Mouse (Mus musculus) embryonic facial prominence, embryonic 14.5 days (tissue): ENCODE measurements at regions not wholly inside any gene's neighbourhood (a gene's known extent, or its start where the extent isn't known, plus 50 kb on each side); places are given as distances from the start of the nearest gene placed in this dataset.

Experiments used
- ATAC-seq: fragments of 200-750 bp; cut with Nextera tagmentation; 2 replicates; pipeline ENCODE4 v1.8.0; 2017; ENCODE audit warnings: low read depth, moderate number of reproducible peaks, moderate TSS enrichment
- DNase-seq: peaks from one replicate; pipeline ENCODE4 v3.0.0-alpha.2; 2015; ENCODE audit warnings: low spot score
- H3K27ac ChIP-seq: fragments of 300-500 bp; sonication (generic); replicated peaks from 2 replicates; pipeline ENCODE4 v1.5.1; 2014; ENCODE audit warnings: low read depth, mild to moderate bottlenecking, low read length, moderate library complexity
- H3K27me3 ChIP-seq: fragments of 300-500 bp; sonication (generic); replicated peaks from 2 replicates; pipeline ENCODE4 v1.6.1; 2014; ENCODE audit warnings: low read length; ENCODE audit not compliant: control insufficient read depth, insufficient read depth
- H3K36me3 ChIP-seq: fragments of 300-500 bp; sonication (generic); 2 replicates; pipeline ENCODE4 v1.6.1; 2014; ENCODE audit warnings: low read length, mixed read lengths; ENCODE audit not compliant: control insufficient read depth, insufficient read depth
- H3K4me1 ChIP-seq: fragments of 300-500 bp; sonication (generic); 2 replicates; pipeline ENCODE4 v1.6.1; 2014; ENCODE audit warnings: antibody characterized with exemption, low read length; ENCODE audit not compliant: control insufficient read depth, insufficient read depth
- H3K4me2 ChIP-seq: fragments of 300-500 bp; sonication (generic); 2 replicates; pipeline ENCODE4 v1.6.1; 2014; ENCODE audit warnings: low read depth, mild to moderate bottlenecking, low read length, moderate library complexity, mixed read lengths
- H3K4me3 ChIP-seq: fragments of 300-500 bp; sonication (generic); 2 replicates; pipeline ENCODE4 v1.5.1; 2014; ENCODE audit warnings: low read depth, mild to moderate bottlenecking, low read length
- H3K9ac ChIP-seq: fragments of 300-500 bp; sonication (generic); 2 replicates; pipeline ENCODE4 v1.6.1; 2014; ENCODE audit warnings: low read depth, mild to moderate bottlenecking, low read length, moderate library complexity, mixed read lengths
- H3K9me3 ChIP-seq: fragments of 300-500 bp; sonication (generic); 2 replicates; pipeline ENCODE4 v1.6.1; 2016; ENCODE audit warnings: low read length; ENCODE audit not compliant: control insufficient read depth
- WGBS: fragments of 180-500 bp; shearing (Covaris S2); extraction: QIAGEN DNeasy Blood & Tissue Kit; methylation state at CpG from one replicate; pipeline ENCODE4 v1.1.7; 2014; 5-methylcytosine and 5-hydroxymethylcytosine counted together

DNA sequence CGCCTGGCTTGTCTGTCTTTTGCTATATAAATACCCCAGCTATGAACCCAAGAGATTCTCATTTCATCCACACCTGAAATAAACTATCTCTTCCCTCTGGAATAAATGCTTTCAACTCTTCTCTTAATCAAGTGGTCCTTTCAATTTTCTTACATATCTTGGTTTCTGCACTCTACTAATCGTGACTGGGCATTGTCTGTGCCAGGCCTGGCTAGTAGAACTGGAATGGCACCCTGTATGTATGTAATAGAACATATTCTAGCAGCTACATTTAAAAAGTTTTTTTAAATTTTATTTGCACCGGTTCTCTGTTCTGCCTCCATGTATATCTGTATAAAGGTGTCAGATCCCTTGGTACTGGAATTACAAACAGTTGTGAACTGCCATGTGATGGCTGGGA is 68.2 kb upstream of the Zfp644 start:
- Histone ChIP-seq H3K4me2 (no peak overlapping the region), H3K9me3 (no peaks in the 10 kb centered on the region), H3K9ac (no peak overlapping the region), H3K27me3 (no peaks in the 10 kb centered on the region), H3K36me3 (no peaks in the 10 kb centered on the region), H3K4me1 (0 out of 2 replicates have a peak, but pooled peaks cover 6% of the 10 kb centered on the region), H3K27ac (no peak overlapping the region), H3K4me3 (no peak overlapping the region)
- ATAC-seq: no peak
- WGBS: 84% methylated on average over 3 of the region's 3 CpGs
- DNase-seq: no peak

DNA sequence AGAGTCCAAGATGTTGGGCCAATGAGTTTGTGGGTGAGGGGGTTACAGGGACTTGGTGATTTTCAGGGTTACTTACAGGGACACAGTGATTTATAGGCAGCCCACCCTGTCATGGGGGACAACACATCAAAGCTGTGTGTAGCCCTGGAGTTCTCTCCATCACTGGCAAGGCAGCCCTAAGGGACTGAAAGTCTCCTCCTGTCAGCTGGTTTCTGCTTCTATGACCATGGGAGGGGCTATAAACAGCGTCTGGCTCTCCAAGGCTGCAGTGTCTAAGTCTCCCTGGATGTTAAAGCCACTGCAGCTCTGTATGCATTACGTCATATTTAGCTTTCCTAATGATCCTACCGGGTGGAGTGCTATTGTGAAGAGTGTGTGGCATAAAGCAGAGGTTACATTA is 66.2 kb upstream of the Zfp644 start:
- H3K9ac ChIP-seq: no peak overlapping the region
- no peak overlapping the region for H3K4me3 ChIP-seq
- ATAC-seq: peak; percentile 62; the same call in 1 of the 2 replicates
- WGBS: 40% methylated on average over 3 of the region's 3 CpGs
- no peak overlapping the region for H3K27ac ChIP-seq
- no peak overlapping the region for H3K4me2 ChIP-seq
- H3K27me3 ChIP-seq: peaks cover under 1% of the 10 kb centered on the region; the same call in 1 of the 2 replicates
- DNase-seq: peak; percentile 33
- H3K9me3 ChIP-seq: no peaks in the 10 kb centered on the region
- H3K36me3 ChIP-seq: no peaks in the 10 kb centered on the region
- H3K4me1 ChIP-seq: 0 out of 2 replicates have a peak, but pooled peaks cover 6% of the 10 kb centered on the region

DNA sequence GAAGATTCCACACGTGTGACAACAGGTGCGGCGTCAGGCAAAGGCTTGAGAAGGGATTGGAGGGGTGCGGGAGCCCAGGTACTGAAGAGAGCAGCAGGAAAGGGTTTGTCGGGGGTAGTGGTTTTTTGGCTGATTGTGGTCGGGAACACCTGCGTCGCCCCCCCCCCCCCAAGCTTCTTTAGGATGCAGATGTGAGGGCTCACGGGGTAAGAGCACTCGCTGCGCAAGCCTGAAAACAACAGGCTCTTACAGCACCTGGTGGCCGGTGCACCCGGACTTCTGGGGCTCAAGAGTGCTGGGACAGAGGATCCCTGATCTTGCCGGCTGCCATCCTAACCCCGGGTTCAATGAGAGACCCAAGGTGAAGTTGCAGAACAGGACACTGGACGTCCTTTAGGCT is 60.9 kb upstream of the Zfp644 start:
- H3K4me1 ChIP-seq: peaks cover 7% of the 10 kb centered on the region; the same call in 1 of the 2 replicates
- ATAC-seq (no peak), DNase-seq (no peak)
- H3K4me3 ChIP-seq: no peak overlapping the region
- peak overlapping the region; percentile 47 for H3K4me2 ChIP-seq
- peaks cover 18% of the 10 kb centered on the region for H3K27me3 ChIP-seq
- H3K36me3 ChIP-seq: no peaks in the 10 kb centered on the region
- no peak overlapping the region; the same call in 1 of the 2 replicates for H3K9ac ChIP-seq
- no peak overlapping the region for H3K27ac ChIP-seq
- no peaks in the 10 kb centered on the region for H3K9me3 ChIP-seq
- 11% methylated on average over 16 of the region's 16 CpGs for WGBS

DNA sequence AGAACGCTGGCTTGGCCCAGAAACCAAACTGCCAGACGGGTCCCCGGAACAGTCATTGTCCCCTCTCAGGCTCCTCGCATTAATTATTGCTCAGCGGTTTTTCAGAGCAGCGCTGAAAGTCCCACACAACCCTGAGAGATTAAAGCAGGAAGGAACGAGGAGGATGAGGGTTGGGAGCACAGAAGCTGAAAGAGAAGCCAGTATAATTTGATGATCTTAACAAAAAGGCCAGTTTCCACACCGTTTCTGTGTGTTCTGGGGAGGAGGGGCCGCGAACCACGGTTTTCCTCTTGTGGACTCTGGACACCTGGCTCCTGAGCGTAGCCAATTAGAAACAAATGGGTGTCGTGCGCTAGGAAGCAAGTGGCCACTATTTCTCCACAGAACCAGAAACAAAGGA is 60.3 kb upstream of the Zfp644 start:
- no peak overlapping the region; the same call in 1 of the 2 replicates for H3K9ac ChIP-seq

DNA sequence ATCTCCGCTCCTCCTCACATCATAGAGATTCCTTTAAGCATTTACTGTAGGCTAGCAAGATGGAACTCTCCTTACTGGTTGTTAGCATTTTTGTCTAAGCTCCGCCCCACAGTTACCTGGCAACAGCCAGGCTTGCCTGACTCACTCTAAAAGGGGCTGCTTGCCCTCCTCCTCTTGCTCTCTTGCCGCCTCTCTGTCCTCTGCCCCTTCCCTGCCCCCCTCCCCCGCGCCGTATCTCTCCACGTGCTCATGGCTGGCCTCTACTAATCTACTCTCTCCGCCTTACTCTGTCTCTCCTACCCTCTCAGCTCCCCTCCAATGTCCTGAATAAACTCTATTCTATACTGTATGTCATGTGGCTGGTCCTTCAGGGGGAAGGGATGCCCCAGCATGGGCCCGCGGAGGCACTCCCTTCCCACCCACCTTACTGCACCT is 59.9 kb upstream of the Zfp644 start:
- Histone ChIP-seq H3K36me3 (no peaks in the 10 kb centered on the region), H3K9ac (no peak overlapping the region), H3K4me1 (peaks cover 7% of the 10 kb centered on the region; the same call in 1 of the 2 replicates), H3K27ac (no peak overlapping the region), H3K4me3 (peak overlapping the region; percentile 15), H3K4me2 (peak overlapping the region; percentile 47), H3K9me3 (no peaks in the 10 kb centered on the region), H3K27me3 (peaks cover 18% of the 10 kb centered on the region)
- DNase-seq (peak; percentile 70), ATAC-seq (peak; percentile 82)
- 4% methylated on average over 10 of the region's 10 CpGs for WGBS

More for the DNA sequence above, 60.3 kb upstream of the Zfp644 start:
- Histone ChIP-seq H3K27ac (no peak overlapping the region), H3K9me3 (no peaks in the 10 kb centered on the region), H3K36me3 (no peaks in the 10 kb centered on the region), H3K4me2 (peak overlapping the region; percentile 47), H3K4me3 (peak overlapping the region; percentile 15), H3K27me3 (peaks cover 18% of the 10 kb centered on the region), H3K4me1 (peaks cover 7% of the 10 kb centered on the region; the same call in 1 of the 2 replicates)
- DNase-seq: no peak
- WGBS: 3% methylated on average over 14 of the region's 14 CpGs
- no peak for ATAC-seq

DNA sequence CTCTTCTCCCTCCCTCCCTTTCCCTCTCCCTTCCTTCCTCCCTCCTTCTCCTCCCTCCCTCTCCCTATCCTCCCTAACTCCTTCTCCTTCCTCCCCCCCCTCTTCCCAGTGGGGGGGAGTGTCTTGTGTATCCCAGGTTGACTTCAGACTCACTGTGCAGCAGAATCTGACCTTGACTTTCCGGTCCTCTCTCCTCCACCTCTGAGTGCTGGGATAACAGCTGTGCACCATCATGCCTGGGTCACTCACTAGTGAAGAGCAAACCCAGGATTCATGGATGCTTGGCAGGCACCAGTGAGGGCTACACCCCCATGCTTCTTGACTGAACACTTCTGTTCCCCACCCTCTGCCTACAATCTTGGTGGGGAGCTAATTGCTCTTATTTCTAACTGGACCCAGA is 56.2 kb upstream of the Zfp644 start:
- DNase-seq (no peak), ATAC-seq (no peak)
- H3K36me3 ChIP-seq: no peaks in the 10 kb centered on the region
- H3K4me2 ChIP-seq: no peak overlapping the region
- no peak overlapping the region for H3K27ac ChIP-seq
- H3K9me3 ChIP-seq: no peaks in the 10 kb centered on the region
- H3K9ac ChIP-seq: no peak overlapping the region
- WGBS: 85% methylated on average over 1 of the region's 1 CpGs
- peaks cover 7% of the 10 kb centered on the region; the same call in 1 of the 2 replicates for H3K4me1 ChIP-seq
- H3K4me3 ChIP-seq: no peak overlapping the region
- H3K27me3 ChIP-seq: peaks cover 18% of the 10 kb centered on the region

DNA sequence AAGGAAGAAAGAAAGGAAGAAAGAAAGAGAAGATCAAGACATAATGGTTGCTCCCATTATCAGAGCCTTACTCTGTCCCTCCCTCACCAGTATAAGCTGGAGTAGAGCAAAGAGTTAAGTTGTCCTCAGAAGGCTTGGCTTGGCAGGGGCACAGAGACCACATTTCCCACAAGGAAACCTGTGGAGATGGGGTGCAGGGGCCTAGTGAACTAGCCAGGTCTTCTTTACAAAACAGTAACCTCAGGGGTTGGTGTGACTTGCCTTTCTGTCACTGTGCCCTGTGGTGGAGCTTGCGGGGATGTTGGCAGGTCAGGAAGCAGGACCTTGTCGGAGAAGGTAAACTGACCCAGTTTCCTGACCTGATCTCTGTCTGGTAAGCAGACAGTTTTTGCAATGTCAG is 53.1 kb upstream of the Zfp644 start:
- no peaks in the 10 kb centered on the region for H3K27me3 ChIP-seq
- 76% methylated on average over 2 of the region's 2 CpGs for WGBS
- H3K27ac ChIP-seq: no peak overlapping the region
- H3K4me2 ChIP-seq: no peak overlapping the region
- ATAC-seq (no peak), DNase-seq (no peak)
- no peaks in the 10 kb centered on the region for H3K36me3 ChIP-seq
- H3K4me1 ChIP-seq: no peaks in the 10 kb centered on the region
- no peak overlapping the region for H3K9ac ChIP-seq
- no peaks in the 10 kb centered on the region for H3K9me3 ChIP-seq
- no peak overlapping the region for H3K4me3 ChIP-seq

DNA sequence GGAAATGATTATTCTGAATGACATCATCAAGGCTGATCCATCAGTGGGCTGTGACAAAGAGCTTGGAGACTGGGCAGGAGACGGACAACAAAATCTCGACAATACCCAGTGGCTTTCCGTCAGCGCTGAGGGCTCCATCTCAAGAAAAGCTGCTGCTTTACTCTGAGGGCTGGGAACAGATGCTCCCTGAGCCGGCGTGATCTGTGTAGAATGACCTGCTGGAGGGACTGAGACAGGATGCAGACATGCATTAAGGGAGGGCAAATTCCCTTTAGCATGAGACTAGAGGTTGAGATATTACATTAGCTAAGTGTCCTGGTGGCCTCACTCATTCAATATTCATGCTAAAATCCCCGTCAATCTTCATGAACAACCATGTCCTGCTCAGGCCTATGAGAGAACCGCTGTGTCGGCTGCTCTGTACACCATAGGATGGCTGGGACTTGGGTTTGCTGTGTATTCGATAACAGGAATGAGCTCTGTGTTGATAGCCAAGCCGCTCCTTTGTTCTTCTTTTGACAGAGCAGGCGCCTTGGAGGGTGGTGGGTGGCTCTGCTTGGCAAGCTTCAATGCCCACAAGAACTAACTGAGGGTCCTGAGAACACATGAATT is 51.5 kb upstream of the Zfp644 start:
- no peaks in the 10 kb centered on the region for H3K4me1 ChIP-seq
- ATAC-seq (peak; percentile 68; the same call in 1 of the 2 replicates), DNase-seq (no peak)
- no peak overlapping the region for H3K4me3 ChIP-seq
- H3K27ac ChIP-seq: no peak overlapping the region
- H3K27me3 ChIP-seq: no peaks in the 10 kb centered on the region
- H3K9me3 ChIP-seq: no peaks in the 10 kb centered on the region
- H3K4me2 ChIP-seq: no peak overlapping the region
- no peak overlapping the region for H3K9ac ChIP-seq
- 58% methylated on average over 12 of the region's 12 CpGs for WGBS
- H3K36me3 ChIP-seq: no peaks in the 10 kb centered on the region
